Mouse (Mus musculus): ENCODE results near the gene Tmbim1. TPM values are rescaled to one million over a fixed set of nuclear protein-coding genes. Genes with fewer than 3 reads are reported as not detected.

Gene Tmbim1
- total RNA-seq, 2 experiments from 2014 or later = 43.5 to 50.3 TPM

GRCm38 (mm10) chr1:74278538-74278937 lies 26.9 kb downstream of the Tmbim1 start, which contains the start of gene Gpbar1:
Gene Gpbar1, plus strand, starts transcription at chr1:74278550.
- no peak for DNase-seq

DNA sequence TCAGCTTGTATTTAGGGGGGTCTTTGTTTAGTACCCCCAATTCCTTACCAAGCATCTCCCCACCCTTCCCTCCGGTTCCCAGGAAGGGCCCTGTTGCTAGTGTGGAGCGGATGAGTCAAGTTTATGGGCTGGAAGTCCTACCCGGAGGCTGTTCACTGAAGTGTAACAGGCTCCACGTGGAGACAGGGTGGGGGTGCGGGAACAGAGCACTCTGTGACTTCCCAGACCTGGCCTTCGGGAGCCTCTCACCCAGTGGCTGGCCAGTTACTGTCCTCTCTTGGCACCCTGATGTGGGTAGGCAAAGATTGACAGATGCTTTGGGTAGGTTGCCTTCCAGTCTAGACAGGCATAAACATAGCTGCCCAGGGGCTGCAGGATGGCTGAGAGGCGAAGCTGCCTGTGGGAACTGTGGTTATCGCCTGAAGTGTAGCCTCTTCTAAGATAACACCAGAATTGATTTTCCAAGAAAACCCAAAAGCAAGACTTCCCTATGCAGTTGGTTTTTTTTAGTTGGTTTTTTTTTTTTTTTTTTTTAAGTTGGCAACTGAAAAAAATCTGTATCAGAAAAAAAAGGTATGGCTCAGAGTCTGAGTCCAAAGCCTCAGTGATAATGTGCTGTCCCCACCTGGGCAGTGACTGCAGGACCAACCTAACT lies 27.4 kb downstream of the Tmbim1 start:
- no peak for DNase-seq

DNA sequence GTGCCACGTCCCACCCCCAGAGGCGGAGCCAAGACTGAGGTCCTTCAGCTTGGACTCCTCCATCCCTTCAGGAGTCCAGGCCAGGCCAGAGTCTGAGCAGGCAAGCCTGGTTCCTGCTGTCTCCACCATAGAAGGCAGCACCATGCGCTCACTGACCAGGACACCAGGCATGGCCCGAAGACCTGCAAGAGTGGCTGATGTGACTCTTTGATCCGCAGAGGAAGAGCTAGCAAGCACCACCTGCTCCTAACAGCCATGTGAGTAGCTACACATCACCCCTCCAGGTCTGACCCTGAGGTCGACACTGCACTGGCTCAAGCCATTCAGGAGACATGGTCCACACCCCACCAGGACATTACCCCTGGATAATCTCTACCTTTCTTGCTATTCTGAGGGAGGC lies 28.4 kb downstream of the Tmbim1 start:
- no peak for DNase-seq

DNA sequence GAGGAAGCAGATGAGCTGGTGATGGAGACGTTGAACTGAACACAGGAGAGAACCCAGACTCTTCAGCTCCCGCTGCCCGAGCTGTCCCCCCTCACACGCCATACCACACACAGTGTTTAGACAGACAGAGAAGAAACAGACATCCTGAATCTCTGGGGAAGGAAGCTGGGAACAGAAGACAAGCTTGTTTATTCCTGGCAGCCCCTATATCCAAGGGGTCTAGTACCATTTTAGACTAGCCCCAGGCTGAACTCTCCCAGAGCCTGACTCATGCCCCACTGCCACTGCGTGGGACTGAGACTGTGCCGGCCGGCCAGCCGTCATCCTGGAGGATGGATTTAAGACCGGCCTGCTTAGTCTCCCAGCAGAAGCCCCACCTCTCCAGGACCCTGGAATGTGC lies 30.4 kb downstream of the Tmbim1 start:
- DNase-seq = no peak

DNA sequence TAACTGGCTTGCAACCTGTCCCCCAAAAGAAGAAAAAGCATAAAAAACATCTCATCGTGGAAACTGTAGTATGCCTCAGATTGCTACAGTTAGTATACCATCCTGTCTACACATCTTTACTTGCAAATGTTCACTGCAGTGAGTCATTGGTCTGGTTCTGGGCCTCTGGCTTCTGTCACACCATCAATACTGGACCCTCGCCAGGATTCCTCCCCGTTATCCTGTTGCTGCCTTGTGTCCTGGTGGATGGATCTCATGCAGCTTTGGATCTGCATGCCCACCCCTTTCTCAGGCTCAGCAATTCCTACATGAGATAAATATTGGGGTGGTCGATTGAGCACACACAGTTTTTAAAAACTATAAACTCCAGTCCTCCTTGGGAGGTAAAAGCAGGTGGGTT lies 33.8 kb downstream of the Tmbim1 start:
- no peak for DNase-seq

GRCm38 (mm10) chr1:74268750-74269149 lies 36.7 kb downstream of the Tmbim1 start:
- DNase-seq = no peak

DNA sequence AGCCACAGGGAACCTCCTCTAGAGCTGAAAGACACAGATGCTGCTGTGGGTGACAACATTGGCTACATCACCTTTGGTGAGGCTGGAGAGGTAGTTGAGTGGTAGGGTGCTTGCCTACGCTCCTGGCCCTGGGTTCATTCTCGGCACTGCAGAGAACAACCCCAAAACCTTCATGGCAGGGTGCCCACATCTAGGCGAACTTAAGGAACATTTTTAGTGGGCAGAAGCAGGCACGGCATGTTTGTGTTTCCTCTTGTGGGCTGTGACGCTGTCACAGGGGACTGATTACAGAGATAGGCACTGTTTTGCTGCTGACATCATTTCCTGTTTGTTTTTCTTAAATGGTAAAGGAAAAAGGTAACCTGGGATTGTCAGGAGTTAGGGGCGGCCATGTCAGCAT lies 42.9 kb downstream of the Tmbim1 start:
- DNase-seq = no peak

- DNase-seq = no peak
Observed at GRCm38 (mm10) chr1:74256782-74257181, 48.6 kb downstream of the Tmbim1 start.

DNA sequence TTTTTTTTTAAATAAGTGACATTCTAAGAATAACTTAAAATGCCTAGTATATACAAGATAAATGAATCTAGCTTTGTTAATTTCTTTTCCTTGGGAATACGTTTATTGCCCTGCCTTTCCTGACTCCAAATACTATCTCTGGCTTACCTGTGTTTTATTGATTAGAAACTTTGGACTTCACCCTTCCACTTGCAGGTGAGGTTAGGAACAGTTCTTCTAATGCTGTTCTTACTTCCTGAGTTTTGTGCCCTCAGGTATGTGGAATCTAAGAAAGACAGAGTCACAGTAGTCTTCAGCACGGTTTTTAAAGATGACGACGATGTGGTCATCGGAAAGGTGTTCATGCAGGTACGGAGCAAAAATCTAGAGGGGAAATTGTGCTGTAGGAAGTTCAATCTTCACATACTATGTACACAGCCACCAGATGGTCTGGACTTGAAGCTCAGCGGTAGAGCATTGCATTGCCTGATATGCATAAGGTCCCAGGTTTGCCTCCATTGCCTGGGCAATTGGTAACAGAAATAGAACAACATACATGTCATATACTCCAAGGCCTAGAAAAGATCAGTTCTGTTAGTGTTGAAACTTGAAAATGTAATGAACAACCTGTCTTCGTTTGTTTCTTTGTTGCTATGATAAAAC lies 49.6 kb downstream of the Tmbim1 start:
- DNase-seq = no peak

GRCm38 (mm10) chr1:74250096-74250495 lies 55.3 kb downstream of the Tmbim1 start:
- DNase-seq = no peak

GRCm38 (mm10) chr1:74249331-74249980 lies 56.0 kb downstream of the Tmbim1 start:
- no peak for DNase-seq

DNA sequence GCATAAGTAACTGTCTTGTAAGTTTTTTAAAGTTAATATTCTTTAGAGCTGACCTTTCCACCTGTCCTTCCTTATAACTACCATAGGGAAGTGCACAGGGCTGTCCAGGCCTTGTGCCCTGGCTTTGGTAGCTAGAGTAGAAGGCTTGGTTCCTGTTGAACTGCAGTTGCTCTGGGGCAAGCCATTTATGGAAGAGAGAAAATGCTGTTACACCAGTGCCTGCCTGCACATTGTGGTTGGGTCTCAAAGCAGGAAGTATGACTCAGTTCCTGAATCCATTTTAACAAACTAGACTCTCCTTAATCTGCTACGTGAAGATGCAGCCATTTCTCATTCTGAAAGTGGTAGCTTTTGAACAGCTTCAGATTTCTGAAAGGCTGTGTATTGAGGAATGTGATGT lies 56.6 kb downstream of the Tmbim1 start:
- no peak for DNase-seq

GRCm38 (mm10) chr1:74245525-74245924 lies 59.9 kb downstream of the Tmbim1 start:
- no peak for DNase-seq

- DNase-seq = no peak
Observed at GRCm38 (mm10) chr1:74240832-74241231, 64.6 kb downstream of the Tmbim1 start.

DNA sequence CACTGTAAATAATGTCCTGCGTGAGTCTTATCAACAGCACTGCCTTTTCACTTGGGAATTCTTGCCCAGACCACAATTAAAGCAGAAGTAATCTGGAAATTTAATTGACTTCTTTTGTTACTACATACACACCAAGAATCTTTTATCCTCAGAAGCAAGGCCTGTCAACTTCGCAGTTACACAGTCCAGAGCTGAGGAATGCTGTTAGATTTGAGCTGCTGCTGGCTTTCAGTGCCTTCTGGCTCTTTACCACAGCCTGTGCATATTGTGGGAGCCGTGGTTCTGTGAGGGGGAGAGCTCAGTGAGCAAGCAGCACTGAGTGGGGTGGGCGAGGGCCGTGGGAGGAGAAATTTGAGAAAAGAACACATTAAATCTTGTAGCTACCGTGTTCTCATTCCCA lies 65.1 kb downstream of the Tmbim1 start:
- no peak for DNase-seq

GRCm38 (mm10) chr1:74239618-74240017 lies 65.8 kb downstream of the Tmbim1 start:
- no peak for DNase-seq

GRCm38 (mm10) chr1:74239162-74239561 lies 66.3 kb downstream of the Tmbim1 start:
- DNase-seq = no peak

Other genes starting within 250 kb of the Tmbim1 start
- gene Tns1, start 181.2 kb downstream of the Tmbim1 start, total RNA-seq (2021) = 100 to 1,000 TPM; 193 to 196 TPM
- 1 to 10 TPM in 1 of 2 experiments, under 1 TPM in 1; 0.12 to 1.2 TPM for gene Rufy4, start 180.1 kb downstream of the Tmbim1 start, total RNA-seq (2021)
- gene Cxcr2, start 151.6 kb downstream of the Tmbim1 start, total RNA-seq (2021) = under 1 TPM in 1 of 2 experiments, not detected in 1; 0.18 TPM
- not detected for gene Cxcr1, start 111.0 kb downstream of the Tmbim1 start, total RNA-seq (2021)
- gene Arpc2, start 69.5 kb downstream of the Tmbim1 start, total RNA-seq (2021) = 100 to 1,000 TPM; 104 to 116 TPM
- under 1 TPM in 1 of 2 experiments, not detected in 1; 0.25 TPM for gene Gpbar1, start 27.1 kb downstream of the Tmbim1 start, total RNA-seq (2021)
- 10 to 100 TPM; 90.7 to 94.4 TPM for gene Aamp, start 20.9 kb downstream of the Tmbim1 start, total RNA-seq (2021)
- gene Pnkd, start 20.7 kb downstream of the Tmbim1 start, total RNA-seq (2021) = 10 to 100 TPM; 69.7 to 70.5 TPM
- under 1 TPM; 0.16 to 0.36 TPM for gene Catip, start 56.5 kb upstream of the Tmbim1 start, total RNA-seq (2021)
- 1 to 10 TPM; 2.5 to 5.2 TPM for gene Slc11a1, start 69.6 kb upstream of the Tmbim1 start, total RNA-seq (2021)
- 100 to 1,000 TPM in 1 of 2 experiments, 10 to 100 TPM in 1; 99.4 to 103 TPM for gene Ctdsp1, start 85.9 kb upstream of the Tmbim1 start, total RNA-seq (2021)
- gene Vil1, start 103.8 kb upstream of the Tmbim1 start, total RNA-seq (2021) = under 1 TPM; 0.09 to 0.16 TPM
- gene Cnot9, start 200.4 kb upstream of the Tmbim1 start, total RNA-seq (2021) = 10 to 100 TPM; 16.6 to 18.7 TPM
- gene Plcd4, start 237.3 kb upstream of the Tmbim1 start, total RNA-seq (2021) = 10 to 100 TPM; 69.1 to 69.5 TPM
- 10 to 100 TPM in 1 of 2 experiments, 1 to 10 TPM in 1; 9.0 to 14.0 TPM for gene Usp37, start 238.7 kb upstream of the Tmbim1 start, total RNA-seq (2021)

Measured in gastrocnemius, postnatal 10 days (tissue).